Mouse (Mus musculus): ENCODE measurements around the gene Nkain4.

Gene Nkain4

GRCm38 (mm10) chr2:180952731-180953171 is 1.7 kb downstream of the Nkain4 start:
- DNase-seq (ENCODE audit: low spot score in 2 of 2): no peak

- DNase-seq (ENCODE audit: low spot score in 2 of 2): no peak
Measured at GRCm38 (mm10) chr2:180949947-180950346, 4.6 kb downstream of the Nkain4 start.

GRCm38 (mm10) chr2:180941869-180942268 is 12.6 kb downstream of the Nkain4 start:
- no peak for DNase-seq (ENCODE audit: low spot score in 2 of 2)

GRCm38 (mm10) chr2:180940187-180940586 is 14.3 kb downstream of the Nkain4 start:
- DNase-seq (ENCODE audit: low spot score in 2 of 2): no peak

- DNase-seq (ENCODE audit: low spot score in 2 of 2): no peak
Measured at GRCm38 (mm10) chr2:180932418-180932817, 22.1 kb downstream of the Nkain4 start.

GRCm38 (mm10) chr2:180928723-180929122 is 25.8 kb downstream of the Nkain4 start, which contains the start of gene Birc7:
Gene Birc7 (plus strand): TSS chr2:180929023.
- no peak for DNase-seq (ENCODE audit: low spot score in 2 of 2)

- DNase-seq (ENCODE audit: low spot score in 2 of 2): peak; percentile 22 to 42
Measured at GRCm38 (mm10) chr2:180925176-180925575, 29.3 kb downstream of the Nkain4 start.

- DNase-seq (ENCODE audit: low spot score in 2 of 2): no peak
Measured at GRCm38 (mm10) chr2:180922739-180923138, 31.8 kb downstream of the Nkain4 start.

- DNase-seq (ENCODE audit: low spot score in 2 of 2): peak; percentile 97 to 98
Measured at GRCm38 (mm10) chr2:180920810-180921400, 33.6 kb downstream of the Nkain4 start, which contains the start of gene Ythdf1. Gene Ythdf1 (minus strand): TSS chr2:180920949.

- peak; percentile 13 to 23 for DNase-seq (ENCODE audit: low spot score in 2 of 2)
Measured at GRCm38 (mm10) chr2:180919913-180920809, 34.3 kb downstream of the Nkain4 start.

GRCm38 (mm10) chr2:180915886-180916433 is 38.5 kb downstream of the Nkain4 start:
- DNase-seq (ENCODE audit: low spot score in 2 of 2): no peak

- DNase-seq (ENCODE audit: low spot score in 2 of 2): no peak
Measured at GRCm38 (mm10) chr2:180910928-180911327, 43.6 kb downstream of the Nkain4 start.

- DNase-seq (ENCODE audit: low spot score in 2 of 2): no peak
Measured at GRCm38 (mm10) chr2:180905556-180906221, 48.8 kb downstream of the Nkain4 start.

GRCm38 (mm10) chr2:180904435-180905208 is 49.9 kb downstream of the Nkain4 start:
- DNase-seq (ENCODE audit: low spot score in 2 of 2): no peak

GRCm38 (mm10) chr2:180902086-180902485 is 52.4 kb downstream of the Nkain4 start:
- no peak for DNase-seq (ENCODE audit: low spot score in 2 of 2)

- DNase-seq (ENCODE audit: low spot score in 2 of 2): no peak
Measured at GRCm38 (mm10) chr2:180897857-180898256, 56.6 kb downstream of the Nkain4 start.

- no peak for DNase-seq (ENCODE audit: low spot score in 2 of 2)
Measured at GRCm38 (mm10) chr2:180896819-180897625, 57.5 kb downstream of the Nkain4 start.

- no peak for DNase-seq (ENCODE audit: low spot score in 2 of 2)
Measured at GRCm38 (mm10) chr2:180895837-180896525, 58.5 kb downstream of the Nkain4 start.

- DNase-seq (ENCODE audit: low spot score in 2 of 2): no peak
Measured at GRCm38 (mm10) chr2:180895321-180895720, 59.2 kb downstream of the Nkain4 start.

- DNase-seq (ENCODE audit: low spot score in 2 of 2): peak; percentile 25 to 31
Measured at GRCm38 (mm10) chr2:180894734-180895133, 59.8 kb downstream of the Nkain4 start.
